ENCODE assay signal across 8 mouse cellular contexts in the genomic region with DNA sequence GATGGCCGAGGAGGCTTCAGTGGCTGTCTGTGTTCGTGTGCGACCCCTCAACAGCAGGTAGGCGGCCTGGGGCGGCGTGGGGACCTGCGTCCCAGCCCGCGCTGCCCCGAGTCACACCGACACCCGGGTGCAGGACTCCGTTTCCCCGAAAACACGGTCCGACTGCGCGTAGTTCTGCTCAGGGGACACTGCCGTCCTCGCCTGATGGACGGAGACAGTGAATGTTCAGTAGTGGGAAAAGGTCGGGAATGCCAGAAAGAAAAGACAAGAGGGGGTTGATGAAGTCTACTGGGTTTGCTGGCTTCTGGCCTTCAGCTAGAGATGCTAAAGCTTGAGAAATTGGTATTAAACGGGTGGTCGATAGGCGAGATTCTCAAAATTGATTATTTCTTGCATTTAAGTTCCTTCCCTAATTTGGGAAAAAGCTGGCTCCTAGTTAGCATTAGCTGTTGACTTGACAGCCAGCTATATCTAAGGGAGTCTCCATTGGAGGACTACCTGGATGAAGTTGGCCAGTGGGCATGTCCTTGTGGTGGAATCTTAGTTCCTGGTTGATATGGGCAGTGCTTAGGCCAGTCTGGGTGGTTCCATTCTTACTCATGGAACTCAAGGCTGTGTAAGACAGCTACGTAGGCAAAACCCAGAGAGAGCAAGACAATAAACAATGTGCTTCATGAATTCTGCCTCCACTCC. TPM values are rescaled to one million over a fixed set of nuclear protein-coding genes. Genes with fewer than 3 reads are reported as not detected.
DNase-seq lines count a peak whose midpoint lies in the region; ATAC-seq and TF ChIP-seq lines count a peak whose summit lies in the region.

No protein-coding gene starts in this region.

- no peak for DNase-seq in left cerebral cortex, adult 2 months (ENCODE audit: extremely low spot score in 1 of 2, low spot score in 2 of 2)
- DNase-seq in left cerebral cortex, adult 11 months (ENCODE audit: low spot score) = no peak
- no peak for DNase-seq in midbrain, embryonic 10.5 days (ENCODE audit: low spot score)
- DNase-seq in thymus, postnatal 25 days = no peak
- no peak for DNase-seq in layer of hippocampus, postnatal 10 days (ENCODE audit: low spot score in 2 of 2)
- no peak for DNase-seq in layer of hippocampus, adult 8-10 months (ENCODE audit: low spot score in 2 of 2)

- no peaks in the 10 kb centered on the region for H3K9me3 ChIP-seq in hindbrain, embryonic 12.5 days (replicated peaks)
- no peaks in the 10 kb centered on the region for H3K9me3 ChIP-seq in midbrain, embryonic 10.5 days (replicated peaks)

- H3K4me3 ChIP-seq in left cerebral cortex, adult 2 months = peak overlapping the region; percentile 82
- H3K4me3 ChIP-seq in bone marrow macrophage, adult 2 months (ENCODE audit: insufficient read depth, low read length) = peak overlapping the region; percentile 99
- H3K4me3 ChIP-seq in hindbrain, embryonic 12.5 days = peak overlapping the region; percentile 84
- H3K4me3 ChIP-seq in midbrain, embryonic 10.5 days = peak overlapping the region; percentile 97

- 0 out of 2 replicates have a peak, but pooled peaks have one; percentile 5 for ATAC-seq in hindbrain, embryonic 12.5 days (ENCODE audit: low FRiP score)

- WGBS in hindbrain, embryonic 12.5 days = 1% methylated on average over 26 of the region's 26 CpGs
- under 1% methylated on average over 26 of the region's 26 CpGs for WGBS in midbrain, embryonic 10.5 days

- H3K36me3 ChIP-seq in hindbrain, embryonic 12.5 days = peaks cover 12% of the 10 kb centered on the region
- H3K36me3 ChIP-seq in midbrain, embryonic 10.5 days = peaks cover 33% of the 10 kb centered on the region

- TF ChIP-seq POLR2A in bone marrow macrophage, adult 2 months (IDR thresholded peaks at IDR 0.05; ENCODE audit: borderline replicate concordance, low read depth, low read length) = 0 out of 2 replicates have a peak, but pooled peaks have one; percentile 33

- peak overlapping the region; percentile 72 for H3K4me2 ChIP-seq in hindbrain, embryonic 12.5 days (replicated peaks)

- H3K9ac ChIP-seq in hindbrain, embryonic 12.5 days = peak overlapping the region; percentile 57

- H3K27me3 ChIP-seq in hindbrain, embryonic 12.5 days = no peaks in the 10 kb centered on the region
- H3K27me3 ChIP-seq in midbrain, embryonic 10.5 days (ENCODE audit: low read depth, poor library complexity, severe bottlenecking) = no peaks in the 10 kb centered on the region

- no peak overlapping the region for H3K27ac ChIP-seq in left cerebral cortex, adult 2 months
- H3K27ac ChIP-seq in bone marrow macrophage, adult 2 months (ENCODE audit: insufficient read depth, low read depth, low read length) = peak overlapping the region; percentile 35
- H3K27ac ChIP-seq in hindbrain, embryonic 12.5 days = no peak overlapping the region
- peak overlapping the region; percentile 94 for H3K27ac ChIP-seq in midbrain, embryonic 10.5 days (replicated peaks)

- H3K4me1 ChIP-seq in bone marrow macrophage, adult 2 months (ENCODE audit: control insufficient read depth, insufficient read depth, low read length) = peaks cover 15% of the 10 kb centered on the region
- H3K4me1 ChIP-seq in hindbrain, embryonic 12.5 days = peaks cover 10% of the 10 kb centered on the region
- H3K4me1 ChIP-seq in midbrain, embryonic 10.5 days = peaks cover 24% of the 10 kb centered on the region

- intact Hi-C loops in left cerebral cortex, adult 2 months (cut with DNase I) = no loop called here

- TF ChIP-seq CTCF in left cerebral cortex, adult 2 months (IDR thresholded peaks at IDR 0.05) = no peak
- TF ChIP-seq CTCF in bone marrow macrophage, adult 2 months (IDR thresholded peaks at IDR 0.05; ENCODE audit: low read depth, low read length) = no peak

RNA-seq across cellular contexts. Expression of gene Cenpe, which starts 0.5 kb away (rescaled TPM):
- 1 to 10 TPM in 1 of 2 experiments, under 1 TPM in 1; 0.91 to 1.4 TPM for total RNA-seq in left cerebral cortex, adult 2 months (2021)
- polyA plus RNA-seq in bone marrow macrophage, adult 2 months (2012; ENCODE audit: insufficient read depth, insufficient read length, missing spikeins) = 17.9 and 18.7 TPM in 2 replicates
- 24.0 TPM in 2 replicates for polyA plus RNA-seq in hindbrain, embryonic 12.5 days (2016; fragmentation: Nextera tagmentation; extraction: Ambion mirVana)
- 34.8 and 37.7 TPM in 2 replicates for polyA plus RNA-seq in midbrain, embryonic 10.5 days (2016; fragmentation: Nextera tagmentation; extraction: Ambion mirVana)
- total RNA-seq in layer of hippocampus, postnatal 10 days (2021) = 1 to 10 TPM; 5.0 to 6.1 TPM
- 1 to 10 TPM in 3 of 4 experiments, under 1 TPM in 1; 0.80 to 2.0 (median 1.2) TPM for total RNA-seq in layer of hippocampus, adult 8-10 months (2022)

Comparison
In these comparisons a context has a peak if more than half of its experiments do, and no peak if none do; other contexts are left out.
1. H3K27ac ChIP-seq: peak in bone marrow macrophage, adult 2 months (single experiment) and midbrain, embryonic 10.5 days (single experiment); none in left cerebral cortex, adult 2 months (single experiment) and hindbrain, embryonic 12.5 days (single experiment).
2. Peak in every context shown above with its lines, with median percentiles within 50 percentile points of each other: H3K4me3 ChIP-seq.